Mouse (Mus musculus): Measurements from ENCODE around the gene P3h4.

GRCm38 (mm10) chr11:100397600-100398389 lies 16.8 kb downstream of the P3h4 start, which contains the start of gene Jup:
- TF ChIP-seq EP300 (IDR thresholded peaks at IDR 0.05; ENCODE audit: insufficient read depth, low read depth, low read length) (peak; percentile 65; the same call in 1 of the 2 replicates), CTCF (IDR thresholded peaks at IDR 0.05; ENCODE audit: low read depth, low read length) (no peak)
